Mouse (Mus musculus) hematopoietic stem cell, adult 5-6 weeks (primary cell): ENCODE measurements around the gene Gm44503. TPM values are rescaled to one million over a fixed set of nuclear protein-coding genes. Genes with fewer than 3 reads are reported as not detected.

Experiments
- ATAC-seq, 2 experiments: fragments of 125-278 bp in 1 of 2; replicated peaks in 1 of 2; 2 replicates each; pipeline ENCODE4 v1.8.0; 2016 to 2017; ENCODE audit warnings: inconsistent platforms in 2 of 2, mild to moderate bottlenecking in 2 of 2, moderate number of reproducible peaks in 2 of 2, low read depth in 1 of 2, moderate TSS enrichment in 1 of 2; ENCODE audit not compliant: low FRiP score in 2 of 2, poor library complexity in 2 of 2, severe bottlenecking in 2 of 2, insufficient read depth in 1 of 2, low TSS enrichment in 1 of 2
- total RNA-seq: library from RNA; stranded (forward); fragments of 172-1452, 232-1000 nt; gene quantifications from 2 replicates; pipeline ENCODE4 v1.2.3, GENCODE M21; 2017

The Gm44503 gene
- total RNA-seq, 1 experiment from 2014 or later, result not detected

DNA sequence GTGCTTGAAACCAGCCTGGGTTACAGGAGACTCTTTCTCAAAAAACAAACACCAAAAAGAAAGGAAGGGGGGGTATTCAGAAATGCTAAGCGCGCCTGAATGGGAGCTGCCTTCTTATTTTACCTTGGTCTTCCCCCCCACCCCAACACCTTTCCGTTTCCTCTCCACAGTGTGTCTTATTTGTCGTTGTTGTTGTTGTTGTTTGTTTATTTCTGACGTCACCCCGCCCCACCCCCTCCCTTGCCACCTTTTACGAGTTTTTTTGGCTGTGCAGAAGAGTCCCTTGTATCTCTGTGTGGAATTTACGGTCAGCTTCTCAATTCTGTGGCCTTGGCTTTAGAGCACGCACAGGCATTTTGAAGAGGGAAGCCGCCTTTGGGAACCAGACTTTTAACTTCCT is 87.1 kb downstream of the Gm44503 start:
- ATAC-seq, result no peak

DNA sequence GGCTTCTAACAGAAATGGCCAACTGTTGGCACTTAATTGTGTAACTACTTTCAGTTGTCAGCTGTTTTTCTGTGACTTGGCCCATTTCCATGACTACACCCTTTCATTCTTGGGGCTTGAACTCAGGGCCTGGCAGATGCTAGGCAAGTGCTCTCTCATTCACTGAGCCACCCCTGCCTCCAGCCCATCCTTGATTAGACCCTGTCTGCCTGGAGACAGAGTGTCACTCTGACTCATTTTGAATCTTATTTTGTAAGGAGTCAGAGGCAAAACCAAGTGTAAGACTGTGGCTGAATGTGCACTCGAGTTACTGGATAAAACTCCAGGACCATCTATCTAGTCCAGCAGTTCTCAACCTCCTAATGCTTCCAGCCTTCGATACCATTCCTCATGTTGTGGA is 89.3 kb downstream of the Gm44503 start:
- ATAC-seq, result no peak

DNA sequence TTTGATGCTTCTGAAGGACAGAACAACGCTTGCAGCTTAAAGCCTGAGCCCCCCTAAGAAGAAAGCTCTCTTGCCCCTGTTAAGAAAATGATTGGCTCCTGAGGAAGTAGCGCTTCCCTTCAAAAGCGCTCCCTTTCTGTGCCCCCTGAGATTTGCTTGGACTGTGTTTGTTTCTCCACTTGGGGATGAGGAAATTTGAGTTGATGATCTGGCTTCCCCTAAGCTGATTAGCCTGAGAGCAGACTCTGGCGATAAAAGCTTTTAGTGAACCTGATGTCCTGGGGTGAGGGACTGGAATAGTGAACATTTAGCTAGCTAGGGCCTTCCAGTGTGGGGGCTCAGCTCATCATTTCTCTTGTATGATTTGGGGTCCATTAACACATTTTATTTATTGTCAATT is 90.3 kb downstream of the Gm44503 start:
- no peak for ATAC-seq

DNA sequence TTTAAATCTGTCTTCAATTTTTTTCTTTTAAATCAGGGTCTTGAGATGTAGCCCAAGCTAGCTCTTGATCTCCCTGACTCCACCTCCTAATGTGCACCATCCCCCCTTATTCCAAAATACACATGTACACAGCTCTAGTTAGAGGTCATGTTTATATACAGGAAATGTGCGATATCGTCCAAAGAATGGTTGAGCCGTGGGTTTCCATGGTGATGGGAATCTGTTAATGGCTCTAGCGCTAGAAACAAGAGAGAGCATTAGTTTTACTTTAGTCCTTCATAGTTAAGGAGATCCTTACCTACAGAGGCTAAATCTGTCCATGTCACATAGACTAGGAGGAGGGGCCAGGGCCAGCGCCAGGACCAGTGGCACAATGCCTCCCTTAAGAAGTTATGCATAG is 91.2 kb downstream of the Gm44503 start:
- ATAC-seq, result no peak

DNA sequence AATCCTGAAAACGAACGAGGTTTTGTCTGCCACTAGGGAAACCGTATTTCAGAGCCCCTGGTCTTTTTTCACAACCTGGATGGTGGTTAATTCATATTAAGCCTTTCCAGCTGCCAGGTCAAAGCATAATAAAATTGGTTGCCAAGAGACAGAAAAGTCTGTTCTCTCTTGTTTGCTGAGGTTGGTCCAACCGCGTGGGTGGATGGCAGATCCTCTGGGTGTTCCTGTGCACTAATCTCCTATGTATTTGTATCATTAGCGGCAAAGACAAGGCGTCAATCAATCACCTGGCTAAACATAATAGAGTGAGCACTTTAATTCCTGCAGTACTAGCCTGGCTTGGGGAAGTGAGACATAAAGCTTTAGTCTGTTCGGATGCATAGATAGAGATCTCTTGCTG is 92.0 kb downstream of the Gm44503 start:
- ATAC-seq, result no peak

DNA sequence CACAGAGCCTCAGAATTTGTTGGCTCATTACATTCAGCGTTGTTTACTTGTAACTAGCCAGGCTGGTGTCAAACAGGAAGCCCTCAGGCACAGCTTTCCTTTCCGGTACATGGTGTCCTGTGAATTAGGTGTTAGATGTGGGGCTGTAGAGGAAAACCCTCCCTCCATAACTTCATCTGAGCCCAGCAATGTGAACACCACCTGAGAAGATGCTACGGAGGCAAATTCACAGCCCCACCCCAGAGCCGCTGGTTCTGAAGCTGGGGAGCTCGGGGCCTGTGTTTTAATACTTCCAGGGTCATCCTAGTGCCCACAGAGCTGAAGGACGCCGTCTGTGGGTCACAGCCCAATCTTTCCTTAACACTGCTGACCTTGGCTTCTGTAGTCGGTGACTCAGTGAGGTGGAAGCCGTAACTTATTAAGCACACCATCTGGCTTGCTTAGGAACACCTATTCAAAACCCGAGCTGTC is 96.8 kb downstream of the Gm44503 start:
- ATAC-seq, result no peak

DNA sequence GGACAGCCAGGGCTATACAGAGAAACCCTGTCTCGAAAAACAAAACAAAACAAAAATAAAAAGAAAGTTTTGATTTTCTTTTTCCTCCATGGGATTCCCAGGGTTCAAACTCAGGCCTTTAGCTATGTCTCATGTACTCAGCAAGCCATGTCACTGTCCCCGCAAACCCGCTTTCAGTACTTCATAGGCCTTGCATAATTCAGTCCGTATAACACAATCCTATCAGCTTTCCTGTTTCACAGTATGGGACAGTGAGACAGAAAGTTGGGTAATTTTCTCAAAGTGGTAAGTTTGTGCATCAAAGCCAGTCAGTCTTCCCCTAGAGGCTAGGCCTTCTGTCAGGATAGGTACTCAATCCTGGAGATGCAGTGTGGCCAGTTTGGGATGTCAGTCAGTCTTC is 100.6 kb downstream of the Gm44503 start:
- ATAC-seq, result no peak; a peak in 1 of 4 replicates

DNA sequence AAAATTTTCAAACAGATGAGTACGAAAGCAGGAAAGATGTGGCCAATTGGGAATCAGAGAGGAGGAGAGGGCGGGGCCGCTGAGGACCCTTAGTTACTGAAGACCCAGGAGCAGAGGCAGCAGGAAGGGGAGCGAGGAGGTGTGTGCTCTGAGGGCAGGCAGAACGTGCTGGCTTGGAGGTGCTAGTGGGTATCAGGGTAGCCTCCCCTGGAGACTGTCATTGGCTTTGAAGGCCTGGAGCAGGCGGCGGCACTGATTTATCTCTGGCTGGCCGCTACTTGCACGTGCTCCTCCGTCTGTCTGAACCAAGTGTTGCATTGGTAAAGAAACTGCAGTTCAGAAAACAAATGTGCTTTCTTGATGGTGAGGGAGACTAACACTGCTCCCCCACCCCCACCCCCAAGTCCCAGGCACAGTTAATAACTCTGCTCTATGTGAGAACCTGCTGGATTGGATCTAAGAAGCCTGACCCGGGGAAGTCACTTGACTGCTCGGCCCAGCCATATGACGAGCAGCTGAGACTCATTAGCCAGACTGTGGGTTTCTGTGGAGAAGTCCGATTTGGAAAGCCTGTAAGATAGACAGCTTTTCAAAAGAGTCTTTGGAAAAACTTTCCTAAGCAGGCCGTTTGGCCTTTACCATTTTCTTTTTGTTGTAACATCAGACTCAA is 105.1 kb downstream of the Gm44503 start:
- no peak for ATAC-seq

Other genes with a start within 250 kb of the Gm44503 start
- gene Prtg, start 152.0 kb upstream of the Gm44503 start, total RNA-seq, result not detected in 2 replicates
- 0.06 TPM in 1 of 2 replicates, not detected in the other for gene Pygo1, start 33.2 kb upstream of the Gm44503 start, total RNA-seq
- gene Dyx1c1, start 67 bp upstream of the Gm44503 start, total RNA-seq, result 0.94 and 3.0 TPM in 2 replicates
- gene Ccpg1os, start 26.5 kb downstream of the Gm44503 start, total RNA-seq, result 11.6 and 15.3 TPM in 2 replicates
- gene Ccpg1, start 26.6 kb downstream of the Gm44503 start, total RNA-seq, result 66.4 and 74.7 TPM in 2 replicates
- gene Pigb, start 81.5 kb downstream of the Gm44503 start, total RNA-seq, result 8.7 and 13.1 TPM in 2 replicates
- 85.9 and 109 TPM in 2 replicates for gene Rab27a, start 86.0 kb downstream of the Gm44503 start, total RNA-seq
- gene Khdc3, start 143.0 kb downstream of the Gm44503 start, total RNA-seq, result 0.40 TPM in 1 of 2 replicates, not detected in the other
- not detected in 2 replicates for gene Gm20509, start 143.6 kb downstream of the Gm44503 start, total RNA-seq
- gene Rsl24d1, start 154.6 kb downstream of the Gm44503 start, total RNA-seq, result 176 and 264 TPM in 2 replicates